Mouse (Mus musculus) small intestine, adult 2 months (tissue): ENCODE measurements around the gene Erlin1.

Experiments
- CTCF ChIP-seq: fragments of 200-500 bp; IDR thresholded peaks from 2 replicates; pipeline ENCODE4 v1.5.1; 2012; ENCODE audit warnings: low read depth, mild to moderate bottlenecking, control low read depth, inconsistent platforms, low read length, moderate library complexity, mixed read lengths; ENCODE audit not compliant: insufficient replicate concordance, insufficient read length; ENCODE audit errors: extremely low read depth
- POLR2A ChIP-seq: fragments of 200-500 bp; IDR thresholded peaks from 2 replicates; pipeline ENCODE4 v1.6.1; 2012; ENCODE audit warnings: low read depth, mild to moderate bottlenecking, control low read depth, inconsistent platforms, low read length, moderate library complexity

DNA sequence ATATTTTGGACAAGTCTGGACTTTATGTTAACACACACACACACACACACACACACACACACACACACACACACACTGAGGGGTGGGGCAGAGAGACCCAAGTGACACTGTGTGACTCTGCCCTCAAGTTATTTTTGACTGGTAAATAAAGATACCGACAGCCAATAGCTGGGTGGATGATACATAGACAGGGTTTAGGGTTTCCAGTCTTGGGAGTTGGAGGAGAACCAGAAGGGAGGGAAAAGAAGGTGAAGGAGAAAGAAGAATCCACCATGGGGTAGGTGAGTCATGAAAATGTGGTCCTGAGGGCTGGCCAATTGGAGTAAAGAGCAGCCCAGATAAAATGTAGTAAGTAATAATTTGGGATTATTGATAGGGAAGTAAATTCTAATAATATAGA, 69.5 kb downstream of the Erlin1 start:
- no peak for TF ChIP-seq CTCF
- no peak for TF ChIP-seq POLR2A
